Mouse (Mus musculus) right cerebral cortex, postnatal 10 days (tissue): ENCODE data around the gene Marf1.
"Not testable (repeated sequence)": the region's sequence is repeated elsewhere in the genome, so short reads cannot be mapped to it uniquely, and the experiment has no call there.

Source experiments
- DNase-seq, 2 experiments: peaks; one replicate each; pipeline ENCODE4 v3.0.0; 2021; ENCODE audit warnings: low spot score in 2 of 2

The Marf1 gene

GRCm38 (mm10) chr16:14066571-14066970, 96.6 kb downstream of the Marf1 start:
- not testable (repeated sequence) for DNase-seq

- no peak for DNase-seq
Measured at GRCm38 (mm10) chr16:14059869-14060268, 103.3 kb downstream of the Marf1 start.
